ENCODE assay signal across 30 mouse cellular contexts in genomic region chr3:62610861-62611260, GRCm38 (mm10). TPM values are rescaled to one million over a fixed set of nuclear protein-coding genes. Genes with fewer than 3 reads are reported as not detected.
DNase-seq lines count a peak whose midpoint lies in the region; ATAC-seq and TF ChIP-seq lines count a peak whose summit lies in the region.
"Had no signal": no experiment of that assay in that cellular context is flagged by ENCODE, and none has a peak within 500 bp of the region (broad histone marks: within the 10 kb centered on the region; RNA-seq: fewer than 3 reads in every experiment).

No protein-coding gene starts in this region.

- H3K27me3 ChIP-seq in embryonic facial prominence, embryonic 11.5 days (ENCODE audit: control insufficient read depth, insufficient read depth, low read length) = no peaks in the 10 kb centered on the region
- no peaks in the 10 kb centered on the region for H3K27me3 ChIP-seq in embryonic facial prominence, embryonic 10.5 days (replicated peaks; ENCODE audit: low read depth, poor library complexity, severe bottlenecking)
- H3K27me3 ChIP-seq in lung, embryonic 14.5 days (ENCODE audit: insufficient read depth, low read length) = no peaks in the 10 kb centered on the region
- no peaks in the 10 kb centered on the region for H3K27me3 ChIP-seq in stomach, postnatal 0 days (ENCODE audit: control insufficient read depth, insufficient read depth, low read length)
- no peaks in the 10 kb centered on the region for H3K27me3 ChIP-seq in forebrain, embryonic 10.5 days (ENCODE audit: poor library complexity, severe bottlenecking)
- H3K27me3 ChIP-seq: embryonic facial prominence, embryonic 15.5 days; forebrain, embryonic 15.5 days; heart, embryonic 13.5 days; hindbrain, embryonic 12.5 days; limb, embryonic 13.5 days; liver, embryonic 12.5 days; midbrain, embryonic 12.5 days; neural tube, embryonic 13.5 days had no signal

- H3K9ac ChIP-seq in embryonic facial prominence, embryonic 11.5 days (replicated peaks; ENCODE audit: low read length) = no peak overlapping the region
- no peak overlapping the region for H3K9ac ChIP-seq in lung, embryonic 14.5 days
- no peak overlapping the region for H3K9ac ChIP-seq in stomach, postnatal 0 days (ENCODE audit: low read length)
- H3K9ac ChIP-seq: embryonic facial prominence, embryonic 15.5 days; forebrain, embryonic 15.5 days; heart, embryonic 13.5 days; hindbrain, embryonic 12.5 days; limb, embryonic 13.5 days; liver, embryonic 12.5 days; midbrain, embryonic 12.5 days; neural tube, embryonic 13.5 days had no signal

- no peak for ATAC-seq in embryonic facial prominence, embryonic 11.5 days (replicated peaks; ENCODE audit: insufficient number of reproducible peaks, low FRiP score, low TSS enrichment, low read depth)
- no peak for ATAC-seq in lung, embryonic 14.5 days (ENCODE audit: insufficient read depth)
- no peak for ATAC-seq in stomach, postnatal 0 days (ENCODE audit: low FRiP score, low TSS enrichment)
- ATAC-seq: CD4-positive, CD25-positive, alpha-beta regulatory T cell, adult 4 months; forebrain, embryonic 15.5 days; liver, embryonic 12.5 days had no signal

- H3K4me3 ChIP-seq in embryonic facial prominence, embryonic 11.5 days (ENCODE audit: low read depth, low read length) = no peak overlapping the region
- no peak overlapping the region for H3K4me3 ChIP-seq in embryonic facial prominence, embryonic 10.5 days
- no peak overlapping the region for H3K4me3 ChIP-seq in lung, embryonic 14.5 days (ENCODE audit: low read depth, low read length)
- no peak overlapping the region for H3K4me3 ChIP-seq in stomach, postnatal 0 days (ENCODE audit: low read depth, low read length)
- no peak overlapping the region for H3K4me3 ChIP-seq in forebrain, embryonic 10.5 days
- H3K4me3 ChIP-seq: embryonic facial prominence, embryonic 15.5 days; forebrain, embryonic 15.5 days; heart, embryonic 13.5 days; hindbrain, embryonic 12.5 days; limb, embryonic 13.5 days; liver, embryonic 12.5 days; midbrain, embryonic 12.5 days; myocyte; neural tube, embryonic 13.5 days had no signal

- no peak overlapping the region for H3K4me2 ChIP-seq in embryonic facial prominence, embryonic 11.5 days (ENCODE audit: low read depth, low read length)
- H3K4me2 ChIP-seq in lung, embryonic 14.5 days = no peak overlapping the region
- no peak overlapping the region for H3K4me2 ChIP-seq in stomach, postnatal 0 days (replicated peaks; ENCODE audit: low read depth)
- H3K4me2 ChIP-seq: embryonic facial prominence, embryonic 15.5 days; forebrain, embryonic 15.5 days; heart, embryonic 13.5 days; hindbrain, embryonic 12.5 days; limb, embryonic 13.5 days; liver, embryonic 12.5 days; midbrain, embryonic 12.5 days; neural tube, embryonic 13.5 days had no signal

- TF ChIP-seq EP300 in stomach, postnatal 0 days (optimal IDR thresholded peaks at IDR 0.05) = no peak

- peak; percentile 17 for DNase-seq in embryonic facial prominence, embryonic 11.5 days (ENCODE audit: low spot score)
- no peak for DNase-seq in embryonic facial prominence, embryonic 10.5 days (ENCODE audit: low spot score)
- DNase-seq in lung, embryonic 14.5 days = no peak
- no peak for DNase-seq in lung, postnatal 10 days
- peak; percentile 59 for DNase-seq in R1 (ENCODE audit: low read depth, low spot score)
- DNase-seq in stomach, postnatal 0 days (ENCODE audit: low spot score) = no peak
- no peak for DNase-seq in urinary bladder, postnatal 10 days (ENCODE audit: low spot score)
- DNase-seq in forebrain, embryonic 10.5 days (ENCODE audit: extremely low spot score, low spot score) = no peak
- DNase-seq: adrenal gland, postnatal 36 days; cerebellum, adult 18-20 months; cerebellum, postnatal 36 days; embryo, embryonic 11 days; gastrocnemius, postnatal 14 days; heart, adult 11 months; heart, postnatal 14 days; kidney, adult 8-10 months; kidney, postnatal 10 days; layer of hippocampus, postnatal 36 days; lung, adult 18-20 months had no signal

- 0 out of 2 replicates have a peak, but pooled peaks have one; percentile 4 for TF ChIP-seq CTCF in lung, embryonic 14.5 days (IDR thresholded peaks at IDR 0.05; ENCODE audit: low read depth)
- TF ChIP-seq CTCF in stomach, postnatal 0 days (IDR thresholded peaks at IDR 0.05; ENCODE audit: low read depth) = peak; percentile 25; the same call in 1 of the 2 replicates

- WGBS in embryonic facial prominence, embryonic 11.5 days = 71% methylated on average over 3 of the region's 3 CpGs
- 69% methylated on average over 3 of the region's 3 CpGs for WGBS in embryonic facial prominence, embryonic 10.5 days
- WGBS in lung, embryonic 14.5 days = 57% methylated on average over 3 of the region's 3 CpGs
- 61% methylated on average over 3 of the region's 3 CpGs for WGBS in stomach, postnatal 0 days
- 76% methylated on average over 3 of the region's 3 CpGs for WGBS in forebrain, embryonic 10.5 days

- no peak overlapping the region for H3K27ac ChIP-seq in embryonic facial prominence, embryonic 11.5 days (replicated peaks; ENCODE audit: low read depth, low read length)
- no peak overlapping the region for H3K27ac ChIP-seq in embryonic facial prominence, embryonic 10.5 days (replicated peaks)
- H3K27ac ChIP-seq in lung, embryonic 14.5 days (ENCODE audit: low read depth) = no peak overlapping the region
- no peak overlapping the region for H3K27ac ChIP-seq in stomach, postnatal 0 days (replicated peaks)
- H3K27ac ChIP-seq in forebrain, embryonic 10.5 days = no peak overlapping the region
- H3K27ac ChIP-seq: embryonic facial prominence, embryonic 15.5 days; forebrain, embryonic 15.5 days; heart, embryonic 13.5 days; hindbrain, embryonic 12.5 days; limb, embryonic 13.5 days; liver, embryonic 12.5 days; midbrain, embryonic 12.5 days; neural tube, embryonic 13.5 days had no signal

- H3K9me3 ChIP-seq in embryonic facial prominence, embryonic 11.5 days (replicated peaks; ENCODE audit: control insufficient read depth, low read length) = no peaks in the 10 kb centered on the region
- no peaks in the 10 kb centered on the region for H3K9me3 ChIP-seq in embryonic facial prominence, embryonic 10.5 days
- H3K9me3 ChIP-seq in lung, embryonic 14.5 days (ENCODE audit: low read depth, low read length) = no peaks in the 10 kb centered on the region
- H3K9me3 ChIP-seq in stomach, postnatal 0 days (ENCODE audit: control insufficient read depth, low read length) = no peaks in the 10 kb centered on the region
- no peaks in the 10 kb centered on the region for H3K9me3 ChIP-seq in forebrain, embryonic 10.5 days
- H3K9me3 ChIP-seq: embryonic facial prominence, embryonic 15.5 days; forebrain, embryonic 15.5 days; heart, embryonic 13.5 days; hindbrain, embryonic 12.5 days; limb, embryonic 13.5 days; liver, embryonic 12.5 days; midbrain, embryonic 12.5 days; neural tube, embryonic 13.5 days had no signal

- H3K4me1 ChIP-seq in embryonic facial prominence, embryonic 11.5 days (ENCODE audit: control insufficient read depth, insufficient read depth, low read length) = no peaks in the 10 kb centered on the region
- H3K4me1 ChIP-seq in embryonic facial prominence, embryonic 10.5 days = no peaks in the 10 kb centered on the region
- H3K4me1 ChIP-seq in lung, embryonic 14.5 days (ENCODE audit: insufficient read depth) = no peaks in the 10 kb centered on the region
- no peaks in the 10 kb centered on the region for H3K4me1 ChIP-seq in stomach, postnatal 0 days (replicated peaks; ENCODE audit: control insufficient read depth, insufficient read depth)
- no peaks in the 10 kb centered on the region for H3K4me1 ChIP-seq in forebrain, embryonic 10.5 days
- H3K4me1 ChIP-seq: embryonic facial prominence, embryonic 15.5 days; forebrain, embryonic 15.5 days; heart, embryonic 13.5 days; hindbrain, embryonic 12.5 days; limb, embryonic 13.5 days; liver, embryonic 12.5 days; midbrain, embryonic 12.5 days; neural tube, embryonic 13.5 days had no signal

- no peaks in the 10 kb centered on the region for H3K36me3 ChIP-seq in embryonic facial prominence, embryonic 11.5 days (replicated peaks; ENCODE audit: control insufficient read depth, insufficient read depth, low read depth, low read length)
- no peaks in the 10 kb centered on the region for H3K36me3 ChIP-seq in embryonic facial prominence, embryonic 10.5 days (replicated peaks)
- H3K36me3 ChIP-seq in lung, embryonic 14.5 days (ENCODE audit: insufficient read depth) = no peaks in the 10 kb centered on the region
- H3K36me3 ChIP-seq in stomach, postnatal 0 days (ENCODE audit: control insufficient read depth, insufficient read depth, low read length) = no peaks in the 10 kb centered on the region
- H3K36me3 ChIP-seq in forebrain, embryonic 10.5 days (replicated peaks) = no peaks in the 10 kb centered on the region
- H3K36me3 ChIP-seq: embryonic facial prominence, embryonic 15.5 days; forebrain, embryonic 15.5 days; heart, embryonic 13.5 days; hindbrain, embryonic 12.5 days; limb, embryonic 13.5 days; liver, embryonic 12.5 days; midbrain, embryonic 12.5 days; neural tube, embryonic 13.5 days had no signal

RNA-seq across cellular contexts. Expression of gene Gpr149, which starts 5.9 kb away (rescaled TPM):
- 0.21 and 0.29 TPM in 2 replicates for polyA plus RNA-seq in embryonic facial prominence, embryonic 11.5 days (2014; fragmentation: Nextera tagmentation; extraction: Ambion mirVana)
- polyA plus RNA-seq in embryonic facial prominence, embryonic 10.5 days (2016; fragmentation: Nextera tagmentation; extraction: Ambion mirVana) = 0.05 and 0.15 TPM in 2 replicates
- polyA plus RNA-seq in lung, embryonic 14.5 days (2014; fragmentation: Nextera tagmentation; extraction: Ambion mirVana) = 0.05 TPM in 1 of 2 replicates, not detected in the other
- polyA plus RNA-seq in stomach, postnatal 0 days (2015; fragmentation: Nextera tagmentation; extraction: Ambion mirVana) = 0.04 and 0.08 TPM in 2 replicates
- polyA plus RNA-seq in forebrain, embryonic 10.5 days (2016; fragmentation: Nextera tagmentation; extraction: Ambion mirVana) = 0.05 and 0.07 TPM in 2 replicates
- polyA plus RNA-seq: CD4-positive, CD25-positive, alpha-beta regulatory T cell, adult 4 months; heart, embryonic 13.5 days; liver, embryonic 12.5 days; thymus, postnatal 0 days had no signal

Comparison
In these comparisons a context has a peak if more than half of its experiments do, and no peak if none do; other contexts are left out.
1. DNase-seq: peak in embryonic facial prominence, embryonic 11.5 days (single experiment) and R1 (single experiment); none in embryonic facial prominence, embryonic 10.5 days (single experiment), lung, embryonic 14.5 days (single experiment), lung, postnatal 10 days (single experiment), stomach, postnatal 0 days (single experiment), urinary bladder, postnatal 10 days (single experiment) and forebrain, embryonic 10.5 days (single experiment).